Mouse (Mus musculus) limb, embryonic 15.5 days (tissue): ENCODE measurements around the gene Tbx21. TPM values are rescaled to one million over a fixed set of nuclear protein-coding genes. Genes with fewer than 3 reads are reported as not detected.

Experiments used
- ATAC-seq: fragments of 200-750 bp; cut with Nextera tagmentation; 2 replicates; pipeline ENCODE4 v1.8.0; 2017; ENCODE audit warnings: low read depth, moderate TSS enrichment; ENCODE audit not compliant: insufficient number of reproducible peaks, low FRiP score, low TSS enrichment
- H3K27ac ChIP-seq: fragments of 300-500 bp; sonication (generic); 2 replicates; pipeline ENCODE4 v1.5.1; 2015; ENCODE audit warnings: moderate library complexity, mild to moderate bottlenecking, inconsistent platforms
- H3K27me3 ChIP-seq: fragments of 300-500 bp; sonication (generic); 2 replicates; pipeline ENCODE4 v1.6.1; 2015; ENCODE audit warnings: inconsistent platforms
- H3K36me3 ChIP-seq: fragments of 300-500 bp; sonication (generic); 2 replicates; pipeline ENCODE4 v1.6.1; 2015; ENCODE audit warnings: inconsistent platforms
- H3K4me1 ChIP-seq: fragments of 300-500 bp; sonication (generic); 2 replicates; pipeline ENCODE4 v1.6.1; 2015; ENCODE audit warnings: inconsistent platforms
- H3K4me2 ChIP-seq: fragments of 300-500 bp; sonication (generic); 2 replicates; pipeline ENCODE4 v1.6.1; 2015; ENCODE audit warnings: mild to moderate bottlenecking, inconsistent platforms
- H3K4me3 ChIP-seq: fragments of 300-500 bp; sonication (generic); 2 replicates; pipeline ENCODE4 v1.5.1; 2015; ENCODE audit warnings: mild to moderate bottlenecking, inconsistent platforms
- H3K9ac ChIP-seq: fragments of 300-500 bp; sonication (generic); 2 replicates; pipeline ENCODE4 v1.6.1; 2015; ENCODE audit warnings: inconsistent platforms
- H3K9me3 ChIP-seq: fragments of 300-500 bp; sonication (generic); 2 replicates; pipeline ENCODE4 v1.6.1; 2016; ENCODE audit warnings: inconsistent platforms
- WGBS: fragments of 180-500 bp; shearing (Covaris S2); methylation state at CpG from one replicate; pipeline ENCODE4 v1.1.7; 2015; 5-methylcytosine and 5-hydroxymethylcytosine counted together
- polyA plus RNA-seq: library from polyadenylated mRNA; unstranded; fragments of >200 nt; fragmentation: Nextera tagmentation; extraction: Ambion mirVana; gene quantifications from 2 replicates; pipeline ENCODE4 v1.2.1, GENCODE M21; 2015

The Tbx21 gene
- polyA plus RNA-seq, 1 experiment from 2014 or later: not detected

DNA sequence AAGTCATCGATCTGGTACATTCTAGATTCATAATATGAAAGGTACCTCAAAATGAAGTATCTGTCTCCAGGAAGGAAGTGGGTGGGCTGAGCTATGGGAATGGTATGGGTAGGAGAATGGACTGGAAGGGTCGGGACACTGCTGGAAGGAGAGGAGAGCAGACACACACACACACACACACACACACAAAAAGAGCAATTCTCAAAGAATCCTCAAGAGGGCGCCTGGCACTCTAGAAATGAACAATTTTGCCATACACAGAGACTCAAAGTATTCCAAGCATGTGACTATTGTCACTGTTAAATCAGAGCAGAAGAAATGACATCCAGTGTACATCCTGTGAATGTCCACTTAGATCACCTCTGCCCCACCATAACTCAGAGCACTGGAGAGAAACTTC, 42.6 kb downstream of the Tbx21 start:
- Histone ChIP-seq H3K4me3 (no peak overlapping the region), H3K9me3 (no peaks in the 10 kb centered on the region), H3K36me3 (peaks cover 13% of the 10 kb centered on the region), H3K27ac (no peak overlapping the region), H3K27me3 (no peaks in the 10 kb centered on the region), H3K4me2 (no peak overlapping the region), H3K4me1 (no peaks in the 10 kb centered on the region), H3K9ac (no peak overlapping the region)
- ATAC-seq: no peak
- 30% methylated on average over 3 of the region's 3 CpGs for WGBS

GRCm38 (mm10) chr11:97071129-97071528, 44.0 kb downstream of the Tbx21 start:
- ATAC-seq: no peak
- Histone ChIP-seq H3K27me3 (no peaks in the 10 kb centered on the region), H3K4me1 (no peaks in the 10 kb centered on the region), H3K27ac (no peak overlapping the region), H3K9ac (no peak overlapping the region), H3K4me2 (no peak overlapping the region), H3K9me3 (no peaks in the 10 kb centered on the region), H3K4me3 (no peak overlapping the region), H3K36me3 (peaks cover 26% of the 10 kb centered on the region)
- WGBS: 50% methylated on average over 1 of the region's 1 CpGs

- Histone ChIP-seq H3K36me3 (peaks cover 29% of the 10 kb centered on the region), H3K27ac (no peak overlapping the region), H3K4me1 (no peaks in the 10 kb centered on the region), H3K27me3 (no peaks in the 10 kb centered on the region), H3K4me2 (no peak overlapping the region), H3K9ac (no peak overlapping the region), H3K9me3 (no peaks in the 10 kb centered on the region), H3K4me3 (no peak overlapping the region)
- ATAC-seq: no peak
- WGBS: 86% methylated on average over 2 of the region's 2 CpGs
Observed at GRCm38 (mm10) chr11:97069770-97070169, 45.4 kb downstream of the Tbx21 start.

DNA sequence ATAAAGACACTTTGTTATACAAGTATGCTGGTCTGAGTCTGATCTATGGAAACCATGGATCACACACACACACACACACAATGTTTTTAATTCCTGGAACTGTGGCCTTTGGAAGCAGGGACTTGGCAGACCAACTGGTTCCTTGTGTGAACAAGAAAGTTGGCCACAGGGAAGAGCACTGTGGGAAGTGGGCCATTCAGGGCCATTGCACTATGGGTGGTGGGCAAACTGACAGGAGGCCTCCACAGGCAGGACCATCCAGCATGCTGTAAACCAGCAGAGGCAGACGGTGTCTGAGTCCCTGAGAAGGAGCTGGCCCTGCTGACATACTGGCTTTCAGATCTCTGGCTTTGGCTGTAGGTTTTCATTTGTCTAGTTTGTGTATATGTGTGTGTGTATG, 45.8 kb downstream of the Tbx21 start:
- Histone ChIP-seq H3K4me2 (no peak overlapping the region), H3K4me3 (no peak overlapping the region), H3K27me3 (no peaks in the 10 kb centered on the region), H3K9me3 (no peaks in the 10 kb centered on the region), H3K36me3 (peaks cover 31% of the 10 kb centered on the region), H3K4me1 (no peaks in the 10 kb centered on the region), H3K27ac (no peak overlapping the region), H3K9ac (no peak overlapping the region)
- no peak for ATAC-seq
- WGBS: 54% methylated on average over 1 of the region's 1 CpGs

DNA sequence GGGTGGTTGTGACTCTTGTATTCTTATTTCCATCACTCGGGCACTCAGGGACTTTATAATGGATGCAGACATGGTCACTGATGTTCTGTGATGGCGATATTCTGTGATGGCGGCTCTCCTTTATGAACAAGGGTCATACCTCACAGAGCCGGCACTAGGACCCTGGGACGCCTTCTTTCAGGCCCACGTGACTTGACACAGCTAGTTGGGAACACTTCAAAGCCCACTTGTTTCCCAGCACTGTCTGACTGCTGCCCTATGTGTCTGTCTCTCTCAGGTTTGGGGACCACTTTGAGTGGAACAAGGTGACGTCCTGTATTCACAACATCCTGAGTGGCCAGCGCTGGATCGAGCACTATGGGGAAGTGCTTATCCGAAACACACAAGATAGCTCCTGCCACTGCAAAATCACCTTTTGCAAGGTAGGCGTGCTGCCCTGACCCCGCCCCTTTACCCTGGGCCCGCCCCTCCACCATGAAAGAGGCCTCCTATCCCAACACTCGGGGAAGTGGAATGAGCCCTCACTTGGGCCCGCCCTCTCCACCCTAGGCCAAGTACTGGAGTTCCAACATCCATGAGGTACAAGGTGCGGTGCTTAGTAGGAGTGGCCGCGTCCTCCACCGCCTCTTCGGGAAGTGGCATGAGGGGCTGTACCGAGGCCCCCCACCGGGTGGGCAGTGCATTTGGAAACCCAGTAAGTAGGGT, 48.3 kb downstream of the Tbx21 start:
- Histone ChIP-seq H3K4me2 (no peak overlapping the region), H3K4me3 (no peak overlapping the region), H3K4me1 (no peaks in the 10 kb centered on the region), H3K27ac (no peak overlapping the region), H3K27me3 (no peaks in the 10 kb centered on the region), H3K36me3 (peaks cover 36% of the 10 kb centered on the region), H3K9me3 (no peaks in the 10 kb centered on the region), H3K9ac (no peak overlapping the region)
- ATAC-seq: no peak
- 43% methylated on average over 22 of the region's 22 CpGs for WGBS

DNA sequence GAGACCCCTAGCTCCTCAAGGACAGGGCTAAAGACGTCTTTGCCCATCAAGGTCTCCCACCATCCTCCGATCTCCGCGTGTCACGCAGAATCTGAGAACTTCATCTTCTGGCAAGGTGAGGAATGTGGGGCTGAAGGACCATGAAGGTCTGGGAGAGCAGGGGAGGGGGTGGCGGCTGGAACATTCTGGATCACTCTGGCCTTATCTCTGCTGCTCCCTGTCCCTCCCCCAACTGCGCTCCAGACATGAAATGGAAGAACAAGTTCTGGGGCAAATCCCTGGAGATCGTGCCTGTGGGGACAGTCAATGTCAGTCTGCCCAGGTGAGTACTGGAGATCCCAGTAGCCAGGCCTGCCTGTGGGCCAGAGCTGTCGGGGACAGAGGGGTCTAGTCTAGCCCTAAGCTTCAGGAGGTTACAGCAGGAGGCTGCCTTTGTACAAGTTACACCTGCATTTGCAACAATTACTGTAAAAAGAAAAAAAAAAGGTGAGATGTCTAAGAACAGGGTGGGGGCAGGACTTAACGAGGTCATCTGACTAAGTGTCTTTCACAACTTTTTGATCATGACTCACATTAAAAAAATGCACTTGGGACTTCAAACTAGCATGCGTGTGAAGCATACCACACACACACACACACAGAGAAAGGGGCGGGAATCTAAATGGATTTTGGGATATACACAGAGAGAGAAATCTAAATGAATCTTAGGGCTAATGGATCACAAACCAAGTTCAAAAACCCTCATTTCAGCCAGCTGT, 49.4 kb downstream of the Tbx21 start:
- 84% methylated on average over 12 of the region's 12 CpGs for WGBS
- H3K27ac ChIP-seq: no peak overlapping the region
- H3K9ac ChIP-seq: no peak overlapping the region
- no peaks in the 10 kb centered on the region for H3K27me3 ChIP-seq
- H3K9me3 ChIP-seq: no peaks in the 10 kb centered on the region
- no peak overlapping the region for H3K4me2 ChIP-seq
- no peaks in the 10 kb centered on the region for H3K4me1 ChIP-seq
- peaks cover 46% of the 10 kb centered on the region for H3K36me3 ChIP-seq
- no peak overlapping the region for H3K4me3 ChIP-seq
- ATAC-seq: no peak

GRCm38 (mm10) chr11:97063921-97064295, 51.2 kb downstream of the Tbx21 start:
- peaks cover 62% of the 10 kb centered on the region for H3K36me3 ChIP-seq
- no peak overlapping the region for H3K27ac ChIP-seq
- H3K27me3 ChIP-seq: no peaks in the 10 kb centered on the region
- ATAC-seq: no peak
- no peaks in the 10 kb centered on the region for H3K9me3 ChIP-seq
- no peak overlapping the region for H3K4me2 ChIP-seq
- H3K4me3 ChIP-seq: no peak overlapping the region
- no peak overlapping the region for H3K9ac ChIP-seq
- no peaks in the 10 kb centered on the region for H3K4me1 ChIP-seq
- WGBS: 84% methylated on average over 3 of the region's 3 CpGs

- H3K4me2 ChIP-seq: no peak overlapping the region
- peaks cover 63% of the 10 kb centered on the region for H3K36me3 ChIP-seq
- no peak overlapping the region for H3K27ac ChIP-seq
- H3K27me3 ChIP-seq: no peaks in the 10 kb centered on the region
- no peak overlapping the region for H3K9ac ChIP-seq
- H3K4me1 ChIP-seq: no peaks in the 10 kb centered on the region
- 63% methylated on average over 9 of the region's 9 CpGs for WGBS
- H3K9me3 ChIP-seq: no peaks in the 10 kb centered on the region
- H3K4me3 ChIP-seq: no peak overlapping the region
- ATAC-seq: no peak
Observed at GRCm38 (mm10) chr11:97063274-97063920, 51.7 kb downstream of the Tbx21 start.

GRCm38 (mm10) chr11:97052219-97052646, 62.9 kb downstream of the Tbx21 start:
- H3K27me3 ChIP-seq: no peaks in the 10 kb centered on the region
- no peaks in the 10 kb centered on the region for H3K9me3 ChIP-seq
- WGBS: 27% methylated on average over 11 of the region's 11 CpGs
- H3K4me1 ChIP-seq: peaks cover 24% of the 10 kb centered on the region
- no peak overlapping the region; the same call in 1 of the 2 replicates for H3K9ac ChIP-seq
- no peak overlapping the region for H3K27ac ChIP-seq
- H3K4me2 ChIP-seq: peak overlapping the region; percentile 89; the same call in 1 of the 2 replicates
- ATAC-seq: no peak
- no peak overlapping the region for H3K4me3 ChIP-seq
- H3K36me3 ChIP-seq: peaks cover 50% of the 10 kb centered on the region

DNA sequence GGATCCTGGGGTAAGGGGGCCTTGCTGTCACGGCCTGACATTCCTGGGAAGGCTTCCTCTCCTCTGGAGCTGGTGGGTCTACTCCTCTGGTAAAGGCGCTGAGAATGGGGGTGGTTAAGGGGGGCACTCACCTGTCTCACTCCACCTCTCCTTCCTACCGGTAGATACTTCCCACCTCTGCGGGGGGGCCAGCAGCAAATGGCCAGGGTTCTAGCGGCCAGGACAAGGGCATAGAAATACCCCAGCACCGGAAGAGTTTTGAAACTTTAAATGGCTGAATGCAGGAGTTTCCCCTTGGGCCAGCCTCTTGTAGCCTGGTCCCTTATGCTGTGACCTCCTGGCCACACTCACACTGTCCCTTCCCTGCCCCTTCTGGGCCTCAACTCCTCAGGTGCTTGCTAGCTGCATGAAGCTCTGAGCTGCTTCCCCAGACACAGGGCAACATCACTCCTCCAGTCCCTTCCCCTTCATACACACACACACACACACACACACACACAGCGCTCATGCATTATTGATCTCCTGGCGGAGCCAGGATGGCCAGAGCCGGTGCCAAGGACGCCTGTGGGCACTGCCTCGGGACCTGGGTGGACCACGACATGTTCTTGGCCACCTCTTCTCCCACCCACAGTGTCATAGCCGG, 64.1 kb downstream of the Tbx21 start:
- Histone ChIP-seq H3K9ac (peak overlapping the region; percentile 75), H3K36me3 (peaks cover 47% of the 10 kb centered on the region), H3K4me2 (peak overlapping the region; percentile 89), H3K9me3 (no peaks in the 10 kb centered on the region), H3K27me3 (no peaks in the 10 kb centered on the region), H3K4me1 (peaks cover 24% of the 10 kb centered on the region), H3K27ac (peak overlapping the region; percentile 33; the same call in 1 of the 2 replicates), H3K4me3 (peak overlapping the region; percentile 76)
- WGBS: 25% methylated on average over 13 of the region's 13 CpGs
- no peak for ATAC-seq

- ATAC-seq: peak; percentile 74
- Histone ChIP-seq H3K4me1 (peaks cover 24% of the 10 kb centered on the region), H3K4me3 (peak within 1 kb of the TSS; percentile 76), H3K27me3 (no peaks in the 10 kb centered on the region), H3K4me2 (peak within 1 kb of the TSS; percentile 89), H3K9me3 (no peaks in the 10 kb centered on the region), H3K36me3 (peaks cover 45% of the 10 kb centered on the region), H3K9ac (peak within 1 kb of the TSS; percentile 75), H3K27ac (peak within 1 kb of the TSS; percentile 33; the same call in 1 of the 2 replicates)
- 6% methylated on average over 18 of the region's 18 CpGs for WGBS
Observed at GRCm38 (mm10) chr11:97050216-97050943, 64.8 kb downstream of the Tbx21 start, which contains the start of gene Osbpl7. Osbpl7 (plus strand) TSS chr11:97050628.
